Mouse (Mus musculus) adrenal gland (tissue): ENCODE measurements around the gene Bcor.

Source experiments
- intact Hi-C: fragments of 180-260 bp; cut with DNase I; formaldehyde crosslinking; loops from one replicate; pipeline ENCODE4 v1.15.1; 2025

Gene Bcor

GRCm38 (mm10) chrX:12076763-12077600 lies 83.2 kb downstream of the Bcor start:
- intact Hi-C loops = no loop called here

- intact Hi-C loops = no loop called here
These were observed 87.4 kb downstream of the Bcor start for GRCm38 (mm10) chrX:12072721-12073120.

- intact Hi-C loops = no loop called here
These were observed 91.0 kb downstream of the Bcor start for GRCm38 (mm10) chrX:12068978-12069724.

GRCm38 (mm10) chrX:12067851-12068510 lies 92.2 kb downstream of the Bcor start:
- intact Hi-C loops = no loop called here

GRCm38 (mm10) chrX:12067031-12067430 lies 93.1 kb downstream of the Bcor start:
- intact Hi-C loops = no loop called here

GRCm38 (mm10) chrX:12065782-12066181 lies 94.4 kb downstream of the Bcor start:
- intact Hi-C loops = no loop called here

- intact Hi-C loops = no loop called here
These were observed 97.3 kb downstream of the Bcor start for GRCm38 (mm10) chrX:12062932-12063260.

GRCm38 (mm10) chrX:12062121-12062931 lies 97.8 kb downstream of the Bcor start:
- intact Hi-C loops = no loop called here

GRCm38 (mm10) chrX:12060848-12061247 lies 99.3 kb downstream of the Bcor start:
- intact Hi-C loops = no loop called here

GRCm38 (mm10) chrX:12057210-12057609 lies 102.9 kb downstream of the Bcor start:
- intact Hi-C loops = no loop called here

- intact Hi-C loops = no loop called here
These were observed 106.7 kb downstream of the Bcor start for GRCm38 (mm10) chrX:12053315-12053914.

- intact Hi-C loops = no loop called here
These were observed 107.5 kb downstream of the Bcor start for GRCm38 (mm10) chrX:12052651-12053050.

- intact Hi-C loops = no loop called here
These were observed 111.4 kb downstream of the Bcor start for GRCm38 (mm10) chrX:12048721-12049120.

GRCm38 (mm10) chrX:12048166-12048565 lies 112.0 kb downstream of the Bcor start:
- intact Hi-C loops = no loop called here

- intact Hi-C loops = no loop called here
These were observed 112.8 kb downstream of the Bcor start for GRCm38 (mm10) chrX:12047223-12047911.

- intact Hi-C loops = no loop called here
These were observed 113.5 kb downstream of the Bcor start for GRCm38 (mm10) chrX:12046676-12047075.

GRCm38 (mm10) chrX:12043352-12043751 lies 116.8 kb downstream of the Bcor start:
- intact Hi-C loops = no loop called here

- intact Hi-C loops = no loop called here
These were observed 118.7 kb downstream of the Bcor start for GRCm38 (mm10) chrX:12041453-12041852.

- intact Hi-C loops = no loop called here
These were observed 145.3 kb downstream of the Bcor start for GRCm38 (mm10) chrX:12014726-12015464.

GRCm38 (mm10) chrX:12010660-12011059 lies 149.5 kb downstream of the Bcor start:
- intact Hi-C loops = no loop called here
